Mouse (Mus musculus) brain, embryonic 18.5 days (tissue): ENCODE results near the gene Hist1h2ah.

Source experiments
- DNase-seq: peaks from one replicate; pipeline ENCODE4 v3.0.0-alpha.2; 2012; ENCODE audit warnings: low read depth, low spot score

The Hist1h2ah gene

DNA sequence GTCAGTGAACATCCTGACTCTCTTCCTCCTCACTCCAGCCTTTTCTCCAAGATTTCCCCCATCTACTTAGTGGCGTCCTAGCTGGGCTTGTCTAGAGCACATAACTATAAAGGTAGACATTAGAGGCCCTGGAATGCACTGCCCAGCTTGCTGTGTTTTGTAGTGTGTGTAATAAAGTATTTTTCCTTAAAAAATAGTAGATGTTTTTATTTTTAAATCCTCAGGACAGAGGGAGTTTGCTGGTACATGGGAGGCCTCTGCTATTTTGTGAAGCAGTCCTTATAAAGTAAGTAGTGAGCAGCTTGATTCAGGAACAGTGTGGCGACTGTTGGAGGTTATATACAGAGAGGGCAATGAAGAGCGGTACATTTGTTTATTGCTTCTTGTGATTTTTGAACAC lies 26.7 kb downstream of the Hist1h2ah start:
- no peak for DNase-seq

DNA sequence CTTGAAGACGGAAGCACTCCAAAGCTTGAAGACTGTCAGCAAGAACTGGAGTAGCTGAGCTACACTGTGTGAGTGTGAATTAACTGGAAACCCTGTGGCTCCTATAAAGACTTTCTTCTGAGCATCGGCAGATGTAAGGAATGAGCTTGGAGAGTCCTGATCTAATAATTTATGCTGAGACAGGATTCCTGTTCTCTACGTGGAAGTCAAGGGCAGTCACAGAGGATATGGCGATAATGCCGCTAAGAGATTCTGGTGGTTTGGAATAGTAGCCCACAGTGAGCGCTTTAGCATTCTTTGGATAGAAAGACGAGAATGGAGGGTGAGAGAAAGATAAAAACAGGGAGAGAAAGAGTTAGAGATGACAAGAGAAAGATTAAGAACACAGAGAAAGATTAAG lies 27.5 kb downstream of the Hist1h2ah start:
- no peak for DNase-seq

GRCm38 (mm10) chr13:22007121-22007510 lies 28.3 kb downstream of the Hist1h2ah start:
- DNase-seq = no peak

- DNase-seq = no peak
These were observed 28.8 kb downstream of the Hist1h2ah start for GRCm38 (mm10) chr13:22006334-22007120.

DNA sequence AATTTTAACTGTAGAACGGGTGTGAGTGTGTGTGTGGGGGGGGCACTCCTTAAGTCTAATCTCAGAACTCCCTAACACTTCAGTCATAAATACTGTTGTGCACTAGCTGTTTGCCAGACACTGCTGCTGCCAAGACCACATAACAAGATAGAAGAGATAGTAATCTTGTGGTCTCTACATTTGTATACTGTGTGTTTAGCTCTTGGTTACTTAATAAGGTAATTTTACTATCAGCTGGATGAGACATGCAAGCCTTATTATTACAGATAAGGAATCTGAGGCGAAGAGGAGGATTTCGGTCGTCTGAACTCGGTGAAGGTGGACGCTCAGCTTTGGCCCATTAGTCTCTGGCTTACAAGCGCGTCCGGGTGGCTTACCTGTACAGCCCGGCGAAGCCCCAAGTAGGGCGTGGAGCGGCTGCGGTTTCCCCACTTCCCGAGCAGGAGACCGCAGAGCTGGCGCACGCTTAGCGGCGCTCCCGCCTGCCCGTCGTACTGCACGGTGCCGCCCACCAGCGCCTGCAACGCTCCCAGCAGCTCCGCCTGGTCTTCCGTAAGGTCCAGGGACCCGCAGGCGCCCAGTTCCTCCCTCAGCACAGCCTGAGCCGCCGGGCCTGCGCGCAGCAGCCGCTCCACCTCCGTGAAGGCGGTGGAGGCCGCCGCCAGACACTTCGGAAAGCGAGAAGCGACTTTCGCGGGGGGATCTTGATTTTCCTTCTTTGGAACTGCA lies 29.6 kb downstream of the Hist1h2ah start:
- no peak for DNase-seq

DNA sequence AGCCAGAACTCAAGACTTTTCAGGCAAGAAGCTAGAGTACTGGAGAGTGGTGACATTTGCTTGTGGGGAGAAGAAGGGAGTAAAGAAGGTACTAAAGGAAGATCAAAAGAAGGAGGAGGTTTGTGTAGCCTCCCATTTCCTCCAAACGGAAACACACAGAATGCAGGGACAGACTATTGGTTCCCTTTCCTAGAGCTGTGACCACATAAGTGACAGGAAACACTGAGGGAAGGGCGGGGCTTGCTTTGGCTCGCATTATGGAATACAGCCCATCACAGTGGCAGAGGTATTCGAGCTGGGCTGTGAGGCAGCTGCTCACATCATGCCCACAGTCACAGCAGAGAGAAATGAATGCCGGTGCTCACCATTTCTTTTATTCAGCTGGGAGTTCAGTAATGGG lies 33.5 kb downstream of the Hist1h2ah start:
- no peak for DNase-seq

DNA sequence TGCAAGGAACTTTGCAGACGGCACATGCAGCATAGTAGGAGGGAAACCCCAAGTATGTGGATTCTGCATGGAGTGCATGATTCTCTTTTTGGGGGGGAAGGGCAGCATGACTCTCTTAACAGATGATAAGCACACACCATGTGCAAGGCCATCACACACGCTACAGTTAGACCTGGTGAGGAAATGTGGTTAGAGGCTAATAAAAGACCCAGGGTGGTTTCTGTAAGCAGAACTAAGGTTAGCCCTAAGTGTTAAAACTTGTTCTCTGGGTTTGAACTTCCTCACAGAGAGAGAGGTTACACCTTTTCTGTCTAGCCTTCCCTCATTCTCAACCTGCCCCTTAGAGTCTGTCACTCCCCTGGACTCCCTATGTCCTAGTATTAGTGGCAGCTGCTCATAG lies 34.0 kb downstream of the Hist1h2ah start:
- no peak for DNase-seq

GRCm38 (mm10) chr13:21999147-21999546 lies 36.2 kb downstream of the Hist1h2ah start:
- no peak for DNase-seq

DNA sequence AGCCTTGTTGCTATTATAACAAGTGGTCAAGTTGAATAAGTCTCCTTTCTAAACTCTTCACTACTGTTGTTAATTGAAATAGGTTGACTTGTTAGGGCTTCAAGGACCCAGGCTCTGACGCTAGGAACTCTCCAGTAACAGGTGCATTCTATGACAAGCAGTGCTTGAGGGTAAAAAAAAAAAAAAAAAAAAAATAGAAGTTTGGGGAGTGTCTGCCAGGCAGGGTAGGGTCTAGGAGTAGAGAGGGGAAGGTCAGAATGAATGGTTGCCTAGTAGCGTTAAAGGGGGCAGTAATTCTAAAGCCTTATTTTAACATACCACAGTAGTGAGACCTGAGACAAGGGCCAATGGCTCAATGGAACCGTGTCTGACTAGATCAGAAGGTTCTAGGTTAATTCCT lies 37.0 kb downstream of the Hist1h2ah start:
- no peak for DNase-seq

GRCm38 (mm10) chr13:21997821-21998220 lies 37.5 kb downstream of the Hist1h2ah start:
- no peak for DNase-seq

DNA sequence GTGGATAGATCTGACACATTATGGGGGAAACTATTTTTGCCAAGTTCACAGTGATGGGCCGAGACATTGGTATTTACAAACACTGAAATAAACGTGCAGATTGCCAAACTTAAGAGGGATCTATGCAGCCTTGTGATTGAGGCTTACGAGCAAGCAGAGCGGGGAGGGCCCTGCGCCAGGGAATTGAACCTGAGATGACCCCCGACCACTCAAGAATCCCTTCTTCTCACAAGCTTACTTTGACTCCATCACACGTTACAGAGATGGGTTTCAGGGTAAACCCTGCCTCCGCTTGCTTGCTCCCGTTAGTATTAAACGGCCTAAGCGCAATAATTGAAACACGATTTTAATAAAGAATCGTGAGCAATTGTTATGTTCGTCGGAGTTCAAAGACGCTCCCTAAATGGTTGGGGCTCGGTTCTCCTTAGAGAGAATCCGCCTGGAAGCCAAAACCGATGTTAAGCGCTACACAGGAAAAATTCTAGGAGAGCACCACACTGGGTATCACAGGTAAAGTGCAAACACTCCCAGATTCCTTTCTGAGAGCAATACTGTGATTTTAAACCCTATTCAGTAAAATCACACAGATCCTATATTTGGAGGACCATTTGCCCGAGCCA lies 38.1 kb downstream of the Hist1h2ah start:
- DNase-seq = no peak

DNA sequence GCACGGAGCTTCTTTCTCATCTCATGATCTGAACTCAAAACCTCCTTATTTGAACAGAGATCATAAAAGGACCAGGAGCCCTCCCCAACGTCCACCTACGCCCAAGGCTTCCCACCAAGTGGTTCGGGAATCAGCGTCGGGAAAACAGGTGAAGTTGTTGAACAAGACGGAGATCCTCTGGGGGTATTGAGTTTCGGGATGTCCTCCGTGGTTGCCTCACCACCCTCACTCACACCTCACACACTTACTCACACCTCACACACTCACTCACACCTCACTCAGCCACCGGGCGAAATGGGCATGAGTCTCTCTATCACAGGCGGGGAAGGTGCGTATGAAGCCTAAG lies 38.6 kb downstream of the Hist1h2ah start:
- DNase-seq = no peak

DNA sequence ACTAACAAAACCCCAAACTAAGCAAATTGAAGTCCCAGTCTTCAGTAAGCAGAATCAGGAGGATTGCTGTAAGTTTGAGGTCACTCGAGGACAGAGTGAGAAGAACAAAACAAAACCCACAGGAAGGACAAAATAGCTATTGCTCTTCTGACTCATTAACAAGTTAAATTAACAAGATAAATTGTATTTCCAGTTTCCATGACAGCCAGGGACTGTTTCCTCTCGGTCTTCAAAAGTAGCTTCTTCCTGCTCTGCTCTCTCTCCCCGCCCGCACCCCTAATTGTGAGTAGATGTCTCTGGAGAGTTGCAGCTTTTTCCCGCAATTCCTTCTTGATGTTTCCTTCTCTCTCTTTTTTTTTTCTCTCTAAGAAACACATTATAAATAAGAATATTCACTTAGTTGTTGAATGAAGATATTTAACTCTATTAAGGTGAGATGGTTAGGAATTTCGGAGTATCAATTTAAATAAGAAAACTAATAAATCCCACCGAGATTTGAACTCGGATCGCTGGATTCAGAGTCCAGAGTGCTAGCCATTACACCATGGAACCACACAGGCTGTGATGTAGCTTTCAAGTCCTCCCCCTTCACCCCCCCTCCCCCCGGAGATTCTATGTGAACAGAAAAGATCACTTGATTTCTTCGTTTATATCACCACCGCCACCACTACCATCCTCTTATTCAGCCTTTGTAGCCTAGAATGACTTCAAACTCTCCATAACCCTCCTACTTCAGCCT lies 39.1 kb downstream of the Hist1h2ah start:
- no peak for DNase-seq

DNA sequence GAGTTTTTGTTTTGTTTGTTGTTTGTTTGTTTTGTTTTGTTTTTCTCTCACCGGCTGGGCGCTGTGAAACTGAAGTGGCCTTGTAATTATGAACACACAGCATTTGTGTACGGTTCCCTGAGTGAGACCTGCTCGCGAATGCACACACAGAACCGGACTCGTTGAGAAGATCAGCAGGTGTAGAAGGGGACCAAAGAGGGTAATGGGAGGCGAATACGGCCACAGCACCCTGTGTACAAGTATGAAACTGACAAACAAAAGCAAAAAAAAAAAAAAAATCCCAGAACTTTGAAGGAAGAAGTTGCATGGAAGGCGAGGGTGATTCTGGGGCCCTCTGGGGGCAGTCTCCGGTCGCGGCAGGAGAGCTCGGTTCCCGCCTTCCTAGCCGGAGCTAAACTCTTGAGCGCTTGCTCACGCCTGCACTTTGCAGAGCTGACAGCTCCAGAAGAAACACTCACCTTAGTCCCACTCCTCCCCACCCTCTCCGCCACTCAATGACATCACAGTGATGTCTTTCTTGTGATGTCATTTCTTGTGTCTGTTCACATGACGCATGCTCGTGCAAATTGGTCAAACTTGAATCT lies 39.9 kb downstream of the Hist1h2ah start:
- DNase-seq = no peak

DNA sequence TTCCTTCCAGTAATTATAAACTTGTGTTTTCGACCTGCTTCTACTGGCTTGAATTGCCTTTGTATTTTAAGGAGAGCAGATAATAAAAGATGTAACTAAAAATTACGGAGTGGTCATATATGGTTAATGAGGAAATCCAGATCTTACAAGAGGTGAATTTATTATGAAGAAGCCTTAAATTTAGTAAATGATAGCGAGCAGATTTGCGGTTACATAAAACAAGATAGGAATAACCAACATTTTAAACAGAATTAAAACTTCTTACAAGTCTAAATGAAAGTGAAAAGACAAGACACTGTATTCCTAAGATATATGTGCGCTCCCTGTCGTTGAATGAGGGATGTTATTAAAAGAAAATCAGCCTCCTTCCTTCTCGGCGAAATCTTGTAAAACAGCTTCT lies 40.5 kb downstream of the Hist1h2ah start:
- DNase-seq = no peak

DNA sequence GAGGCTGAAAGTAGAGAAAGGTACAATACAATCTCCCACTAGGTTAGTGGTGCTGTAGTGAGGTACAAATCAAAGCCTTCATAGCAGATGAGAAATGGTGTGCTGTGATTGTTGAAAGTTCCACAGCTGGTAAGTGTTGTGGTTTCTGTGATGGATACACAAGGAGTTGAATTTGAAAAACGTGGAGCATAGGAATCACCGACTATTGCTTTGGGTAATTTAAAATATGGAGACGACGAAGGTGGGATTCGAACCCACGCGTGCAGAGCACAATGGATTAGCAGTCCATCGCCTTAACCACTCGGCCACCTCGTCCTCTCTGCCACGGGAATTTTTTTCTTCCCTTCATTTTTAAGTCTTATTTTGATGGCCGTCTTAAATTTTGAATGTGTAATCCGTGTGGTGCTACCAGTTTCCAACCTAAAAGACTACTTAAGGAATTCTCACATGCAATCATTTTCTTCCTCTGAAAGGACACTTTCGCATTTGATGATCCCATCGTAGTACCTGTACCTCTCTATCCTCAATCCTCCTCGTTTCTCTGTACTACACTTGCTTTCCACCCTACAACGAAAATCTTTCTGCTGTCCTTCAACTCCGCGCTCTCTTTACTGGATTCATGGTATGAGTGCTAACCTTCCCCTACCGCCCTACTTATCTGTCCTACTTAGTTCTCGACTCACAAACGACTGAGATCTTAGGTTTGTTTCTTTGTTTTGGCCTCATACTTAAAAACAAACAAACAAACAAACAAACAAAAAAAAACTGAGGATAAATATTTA lies 41.2 kb downstream of the Hist1h2ah start:
- DNase-seq = no peak

DNA sequence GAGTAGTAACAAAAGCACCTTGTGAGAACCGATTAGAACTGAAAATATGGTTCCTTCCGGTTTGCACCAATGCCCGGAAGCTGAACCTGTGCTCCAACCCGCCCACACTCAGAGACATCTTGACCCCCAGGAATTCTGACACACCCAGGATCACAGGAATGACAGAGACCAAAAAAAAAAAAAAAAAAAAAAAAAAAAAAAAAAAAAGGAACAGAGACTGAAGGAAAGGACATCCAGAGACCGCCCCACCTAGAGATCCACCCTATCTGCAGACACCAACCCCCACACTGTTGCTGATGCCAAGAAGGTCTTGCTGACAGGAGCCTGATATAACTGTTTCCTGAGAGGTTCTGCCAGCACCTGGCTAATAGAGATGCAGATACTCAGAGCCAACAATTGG lies 42.8 kb downstream of the Hist1h2ah start:
- DNase-seq = no peak
